Mouse (Mus musculus) layer of hippocampus, adult 18-20 months (tissue): ENCODE results near the gene Gm13889. TPM values are rescaled to one million over a fixed set of nuclear protein-coding genes. Genes with fewer than 3 reads are reported as not detected.

Experiments used
- total RNA-seq, 2 experiments: library from RNA; stranded (reverse); gene quantifications; 2 replicates each; pipeline ENCODE4 v1.2.3; 2021

The Gm13889 gene
- total RNA-seq, 2 experiments from 2014 or later, result 54.8 to 57.3 TPM

Other genes starting within 250 kb of the Gm13889 start
- 10 to 100 TPM; 46.4 to 46.8 TPM for gene Ext2, start 134.6 kb downstream of the Gm13889 start, total RNA-seq
- gene Accs, start 107.3 kb downstream of the Gm13889 start, total RNA-seq, result 1 to 10 TPM; 3.0 to 3.7 TPM
- not detected for gene Accsl, start 88.0 kb downstream of the Gm13889 start, total RNA-seq
- not detected for gene Gm27027, start 39.2 kb upstream of the Gm13889 start, total RNA-seq
- 10 to 100 TPM; 21.0 to 22.4 TPM for gene Alkbh3, start 53.6 kb upstream of the Gm13889 start, total RNA-seq
- gene Hsd17b12, start 200.8 kb upstream of the Gm13889 start, total RNA-seq, result 10 to 100 TPM; 64.8 to 70.2 TPM